Mouse (Mus musculus): ENCODE measurements around the gene Irs1. TPM values are rescaled to one million over a fixed set of nuclear protein-coding genes. Genes with fewer than 3 reads are reported as not detected.
A peak's percentile ranks its signal among the peaks of the same experiment; 100 is the strongest.

Gene Irs1
- polyA plus RNA-seq, 1 experiment from 2014 or later, result 4.1 TPM

GRCm38 (mm10) chr1:82272231-82272630 lies 19.0 kb downstream of the Irs1 start:
- WGBS, result 88% methylated on average over 5 of the region's 5 CpGs
- no peak overlapping the region for H3K27ac ChIP-seq
- no peak overlapping the region for H3K9ac ChIP-seq
- no peaks in the 10 kb centered on the region for H3K9me3 ChIP-seq (replicated peaks)
- no peak for ATAC-seq (replicated peaks; ENCODE audit: low FRiP score)
- no peaks in the 10 kb centered on the region for H3K27me3 ChIP-seq
- H3K4me1 ChIP-seq, result peaks cover 10% of the 10 kb centered on the region
- no peak overlapping the region for H3K4me3 ChIP-seq (replicated peaks)
- H3K4me2 ChIP-seq, result no peak overlapping the region
- H3K36me3 ChIP-seq, result peaks cover 9% of the 10 kb centered on the region

- ATAC-seq (replicated peaks; ENCODE audit: low FRiP score), result no peak
- Histone ChIP-seq H3K4me3 (replicated peaks) (no peak overlapping the region), H3K9me3 (replicated peaks) (no peaks in the 10 kb centered on the region), H3K27me3 (no peaks in the 10 kb centered on the region), H3K4me2 (no peak overlapping the region), H3K4me1 (no peaks in the 10 kb centered on the region), H3K9ac (no peak overlapping the region), H3K36me3 (no peaks in the 10 kb centered on the region), H3K27ac (no peak overlapping the region)
- WGBS, result 59% methylated on average over 4 of the region's 4 CpGs
Observed at GRCm38 (mm10) chr1:82267547-82267946, 23.7 kb downstream of the Irs1 start.

GRCm38 (mm10) chr1:82262331-82262730 lies 28.9 kb downstream of the Irs1 start:
- Histone ChIP-seq H3K4me3 (replicated peaks) (no peak overlapping the region), H3K27ac (no peak overlapping the region), H3K9ac (no peak overlapping the region), H3K9me3 (replicated peaks) (no peaks in the 10 kb centered on the region), H3K4me1 (peaks cover 5% of the 10 kb centered on the region; the same call in 1 of the 2 replicates), H3K4me2 (no peak overlapping the region), H3K36me3 (no peaks in the 10 kb centered on the region), H3K27me3 (no peaks in the 10 kb centered on the region)
- 71% methylated on average over 1 of the region's 1 CpGs for WGBS
- no peak for ATAC-seq (replicated peaks; ENCODE audit: low FRiP score)

- Histone ChIP-seq H3K4me3 (replicated peaks) (no peak overlapping the region), H3K27ac (no peak overlapping the region), H3K27me3 (no peaks in the 10 kb centered on the region), H3K4me1 (peaks cover 5% of the 10 kb centered on the region; the same call in 1 of the 2 replicates), H3K9me3 (replicated peaks) (no peaks in the 10 kb centered on the region), H3K9ac (no peak overlapping the region), H3K36me3 (no peaks in the 10 kb centered on the region), H3K4me2 (no peak overlapping the region)
- no peak for ATAC-seq (replicated peaks; ENCODE audit: low FRiP score)
- WGBS, result 80% methylated on average over 5 of the region's 5 CpGs
Observed at GRCm38 (mm10) chr1:82261638-82262037, 29.6 kb downstream of the Irs1 start.

GRCm38 (mm10) chr1:82261053-82261618 lies 30.1 kb downstream of the Irs1 start:
- 44% methylated on average over 9 of the region's 9 CpGs for WGBS
- Histone ChIP-seq H3K9me3 (replicated peaks) (no peaks in the 10 kb centered on the region), H3K27ac (no peak overlapping the region), H3K4me2 (no peak overlapping the region), H3K4me3 (replicated peaks) (no peak overlapping the region), H3K9ac (no peak overlapping the region), H3K36me3 (no peaks in the 10 kb centered on the region), H3K4me1 (peaks cover 5% of the 10 kb centered on the region; the same call in 1 of the 2 replicates), H3K27me3 (no peaks in the 10 kb centered on the region)
- no peak for ATAC-seq (replicated peaks; ENCODE audit: low FRiP score)

- ATAC-seq (replicated peaks; ENCODE audit: low FRiP score), result no peak
Observed at GRCm38 (mm10) chr1:82260055-82260454, 31.2 kb downstream of the Irs1 start.

GRCm38 (mm10) chr1:82258331-82258730 lies 32.9 kb downstream of the Irs1 start:
- Histone ChIP-seq H3K4me1 (peaks cover 7% of the 10 kb centered on the region), H3K9ac (no peak overlapping the region), H3K9me3 (replicated peaks) (no peaks in the 10 kb centered on the region), H3K4me3 (replicated peaks) (no peak overlapping the region), H3K36me3 (peaks cover 2% of the 10 kb centered on the region; the same call in 1 of the 2 replicates), H3K27ac (no peak overlapping the region), H3K27me3 (no peaks in the 10 kb centered on the region), H3K4me2 (no peak overlapping the region)
- ATAC-seq (replicated peaks; ENCODE audit: low FRiP score), result no peak
- WGBS, result 42% methylated on average over 7 of the region's 7 CpGs

More at GRCm38 (mm10) chr1:82260055-82260454, 31.2 kb downstream of the Irs1 start:
- Histone ChIP-seq H3K27ac (no peak overlapping the region), H3K36me3 (no peaks in the 10 kb centered on the region), H3K4me3 (replicated peaks) (no peak overlapping the region), H3K27me3 (no peaks in the 10 kb centered on the region), H3K4me1 (peaks cover 5% of the 10 kb centered on the region; the same call in 1 of the 2 replicates), H3K9me3 (replicated peaks) (no peaks in the 10 kb centered on the region), H3K9ac (no peak overlapping the region), H3K4me2 (no peak overlapping the region)
- 69% methylated on average over 3 of the region's 3 CpGs for WGBS

GRCm38 (mm10) chr1:82257457-82257856 lies 33.8 kb downstream of the Irs1 start:
- ATAC-seq (replicated peaks; ENCODE audit: low FRiP score), result no peak

GRCm38 (mm10) chr1:82253789-82254445 lies 37.3 kb downstream of the Irs1 start:
- Histone ChIP-seq H3K9ac (no peak overlapping the region), H3K4me2 (no peak overlapping the region), H3K4me1 (peaks cover 9% of the 10 kb centered on the region), H3K36me3 (peaks cover 2% of the 10 kb centered on the region; the same call in 1 of the 2 replicates), H3K27me3 (no peaks in the 10 kb centered on the region), H3K9me3 (replicated peaks) (no peaks in the 10 kb centered on the region), H3K4me3 (replicated peaks) (no peak overlapping the region), H3K27ac (peak overlapping the region; percentile 32; the same call in 1 of the 2 replicates)
- 79% methylated on average over 9 of the region's 9 CpGs for WGBS
- ATAC-seq (replicated peaks; ENCODE audit: low FRiP score), result peak; percentile 43; the same call in 1 of the 2 replicates

More at GRCm38 (mm10) chr1:82257457-82257856, 33.8 kb downstream of the Irs1 start:
- no peak overlapping the region for H3K4me3 ChIP-seq (replicated peaks)
- no peaks in the 10 kb centered on the region for H3K9me3 ChIP-seq (replicated peaks)
- H3K4me1 ChIP-seq, result peaks cover 9% of the 10 kb centered on the region
- H3K27ac ChIP-seq, result no peak overlapping the region
- H3K4me2 ChIP-seq, result no peak overlapping the region
- H3K36me3 ChIP-seq, result peaks cover 2% of the 10 kb centered on the region; the same call in 1 of the 2 replicates
- no peak overlapping the region for H3K9ac ChIP-seq
- WGBS, result 40% methylated on average over 5 of the region's 5 CpGs
- H3K27me3 ChIP-seq, result no peaks in the 10 kb centered on the region

- Histone ChIP-seq H3K9ac (no peak overlapping the region), H3K4me1 (peaks cover 13% of the 10 kb centered on the region), H3K27ac (peak overlapping the region; percentile 54; the same call in 1 of the 2 replicates), H3K4me3 (replicated peaks) (no peak overlapping the region), H3K27me3 (no peaks in the 10 kb centered on the region), H3K4me2 (no peak overlapping the region), H3K9me3 (replicated peaks) (no peaks in the 10 kb centered on the region), H3K36me3 (no peaks in the 10 kb centered on the region)
- 32% methylated on average over 10 of the region's 10 CpGs for WGBS
- ATAC-seq (replicated peaks; ENCODE audit: low FRiP score), result peak; percentile 89
Observed at GRCm38 (mm10) chr1:82247221-82247951, 43.8 kb downstream of the Irs1 start.

- no peaks in the 10 kb centered on the region for H3K9me3 ChIP-seq (replicated peaks)
- peaks cover 13% of the 10 kb centered on the region for H3K4me1 ChIP-seq
- no peaks in the 10 kb centered on the region for H3K27me3 ChIP-seq
- H3K4me3 ChIP-seq (replicated peaks), result no peak overlapping the region
- no peak overlapping the region for H3K9ac ChIP-seq
- H3K36me3 ChIP-seq, result no peaks in the 10 kb centered on the region
- no peak overlapping the region for H3K27ac ChIP-seq
- no peak overlapping the region for H3K4me2 ChIP-seq
- 86% methylated on average over 5 of the region's 5 CpGs for WGBS
- no peak for ATAC-seq (replicated peaks; ENCODE audit: low FRiP score)
Observed at GRCm38 (mm10) chr1:82245002-82245401, 46.2 kb downstream of the Irs1 start.

- 86% methylated on average over 6 of the region's 6 CpGs for WGBS
- Histone ChIP-seq H3K27me3 (no peaks in the 10 kb centered on the region), H3K4me2 (no peak overlapping the region), H3K9ac (no peak overlapping the region), H3K4me1 (peaks cover 13% of the 10 kb centered on the region), H3K36me3 (no peaks in the 10 kb centered on the region), H3K27ac (no peak overlapping the region), H3K9me3 (replicated peaks) (no peaks in the 10 kb centered on the region), H3K4me3 (replicated peaks) (no peak overlapping the region)
- no peak for ATAC-seq (replicated peaks; ENCODE audit: low FRiP score)
Observed at GRCm38 (mm10) chr1:82243260-82243825, 47.9 kb downstream of the Irs1 start.
